Mouse (Mus musculus) megakaryocyte, embryonic 14.5 days (primary cell): ENCODE results near the gene Esyt1.

Experiments used
- FLI1 ChIP-seq: IDR thresholded peaks from 2 replicates; pipeline ENCODE4 v1.6.1; 2012; ENCODE audit warnings: low read length, inconsistent platforms, mixed read lengths
- GATA1 ChIP-seq: IDR thresholded peaks from 3 replicates; pipeline ENCODE4 v1.6.1; 2012; ENCODE audit warnings: mixed read lengths, low read length, inconsistent platforms, borderline replicate concordance

- TF ChIP-seq GATA1 = no peak
- TF ChIP-seq FLI1 = no peak
Measured at GRCm38 (mm10) chr10:128503532-128503931, 22.1 kb downstream of the Esyt1 start.
